Mouse (Mus musculus) cerebellum, adult 2 months (tissue): Measurements from ENCODE around the gene Krtap19-5.

ENCODE experiments used
- CTCF ChIP-seq: fragments of 200-500 bp; IDR thresholded peaks from 2 replicates; pipeline ENCODE4 v1.5.1; 2011; ENCODE audit warnings: low read depth, mild to moderate bottlenecking, control low read depth, low read length, moderate library complexity, borderline replicate concordance; ENCODE audit not compliant: insufficient read depth
- POLR2A ChIP-seq: fragments of 200-500 bp; IDR thresholded peaks from 2 replicates; pipeline ENCODE4 v1.6.1; 2011; ENCODE audit warnings: low read length, control low read depth, borderline replicate concordance; ENCODE audit not compliant: insufficient read depth

- TF ChIP-seq CTCF (no peak), POLR2A (no peak)
These were observed 9.4 kb downstream of the Krtap19-5 start for GRCm38 (mm10) chr16:88886870-88887269.
